Mouse (Mus musculus): Measurements from ENCODE around the gene Chmp4b.

Chmp4b gene

GRCm38 (mm10) chr2:154633039-154633742 is 18.3 kb upstream of the Chmp4b start:
- TF ChIP-seq GATA4 (IDR thresholded peaks at IDR 0.05; ENCODE audit: insufficient replicate concordance, low read length), result no peak

- no peak for TF ChIP-seq GATA4 (IDR thresholded peaks at IDR 0.05; ENCODE audit: insufficient replicate concordance, low read length)
Observed at GRCm38 (mm10) chr2:154633876-154634644, 17.4 kb upstream of the Chmp4b start.

- no peak for TF ChIP-seq GATA4 (IDR thresholded peaks at IDR 0.05; ENCODE audit: insufficient replicate concordance, low read length)
Observed at GRCm38 (mm10) chr2:154635826-154636225, 15.7 kb upstream of the Chmp4b start.

- TF ChIP-seq GATA4 (IDR thresholded peaks at IDR 0.05; ENCODE audit: insufficient replicate concordance, low read length), result no peak
Observed at GRCm38 (mm10) chr2:154638521-154638920, 13.0 kb upstream of the Chmp4b start.

GRCm38 (mm10) chr2:154639115-154639514 is 12.4 kb upstream of the Chmp4b start:
- TF ChIP-seq GATA4 (IDR thresholded peaks at IDR 0.05; ENCODE audit: insufficient replicate concordance, low read length), result no peak

- no peak for TF ChIP-seq GATA4 (IDR thresholded peaks at IDR 0.05; ENCODE audit: insufficient replicate concordance, low read length)
Observed at GRCm38 (mm10) chr2:154641176-154641575, 10.3 kb upstream of the Chmp4b start.

- no peak for TF ChIP-seq GATA4 (IDR thresholded peaks at IDR 0.05; ENCODE audit: insufficient replicate concordance, low read length)
Observed at GRCm38 (mm10) chr2:154642005-154642459, 9.5 kb upstream of the Chmp4b start.

GRCm38 (mm10) chr2:154642712-154643385 is 8.7 kb upstream of the Chmp4b start:
- no peak for TF ChIP-seq GATA4 (IDR thresholded peaks at IDR 0.05; ENCODE audit: insufficient replicate concordance, low read length)

- TF ChIP-seq GATA4 (IDR thresholded peaks at IDR 0.05; ENCODE audit: insufficient replicate concordance, low read length), result no peak
Observed at GRCm38 (mm10) chr2:154646634-154647033, 4.9 kb upstream of the Chmp4b start.

GRCm38 (mm10) chr2:154648086-154648485 is 3.4 kb upstream of the Chmp4b start:
- TF ChIP-seq GATA4 (IDR thresholded peaks at IDR 0.05; ENCODE audit: insufficient replicate concordance, low read length), result no peak

GRCm38 (mm10) chr2:154650404-154650803 is 1.1 kb upstream of the Chmp4b start:
- no peak for TF ChIP-seq GATA4 (IDR thresholded peaks at IDR 0.05; ENCODE audit: insufficient replicate concordance, low read length)

- TF ChIP-seq GATA4 (IDR thresholded peaks at IDR 0.05; ENCODE audit: insufficient replicate concordance, low read length), result no peak
Observed at GRCm38 (mm10) chr2:154654976-154655375, 3.5 kb downstream of the Chmp4b start.

GRCm38 (mm10) chr2:154655878-154656414 is 4.4 kb downstream of the Chmp4b start:
- TF ChIP-seq GATA4 (IDR thresholded peaks at IDR 0.05; ENCODE audit: insufficient replicate concordance, low read length), result no peak

- peak; percentile 28; the same call in 1 of the 2 replicates for TF ChIP-seq GATA4 (IDR thresholded peaks at IDR 0.05; ENCODE audit: insufficient replicate concordance, low read length)
Observed at GRCm38 (mm10) chr2:154656710-154657485, 5.4 kb downstream of the Chmp4b start.

All from liver, adult (tissue).